Mouse (Mus musculus) ovary, postnatal 14 days (tissue): Measurements from ENCODE around the gene Scd2.
A peak's percentile ranks its signal among the peaks of the same experiment; 100 is the strongest.
"Not testable (repeated sequence)": the region's sequence is repeated elsewhere in the genome, so short reads cannot be mapped to it uniquely, and the experiment has no call there.

Experiments
- DNase-seq: peaks from one replicate; pipeline ENCODE4 v3.0.0; 2022; ENCODE audit warnings: low spot score

Scd2 gene

DNA sequence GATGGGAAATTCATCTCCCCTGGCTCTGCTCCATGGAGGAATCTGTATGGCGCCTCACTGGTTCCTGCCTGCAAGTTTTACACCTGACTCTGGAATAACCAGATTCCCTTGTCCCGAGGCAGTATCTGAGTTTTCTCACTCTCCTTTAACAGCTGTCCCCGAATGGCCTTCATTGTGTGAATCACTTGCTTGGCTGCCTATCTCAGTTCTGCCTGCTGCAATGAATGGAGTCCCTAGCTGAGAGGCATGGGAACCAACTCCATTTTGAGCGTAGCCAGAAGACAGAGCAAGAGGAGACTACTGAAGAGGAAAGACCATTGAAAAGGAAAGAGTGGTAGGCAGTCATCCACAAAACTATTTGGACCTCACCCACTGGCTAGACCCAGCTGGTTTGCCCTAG lies 19.8 kb upstream of the Scd2 start:
- no peak for DNase-seq

DNA sequence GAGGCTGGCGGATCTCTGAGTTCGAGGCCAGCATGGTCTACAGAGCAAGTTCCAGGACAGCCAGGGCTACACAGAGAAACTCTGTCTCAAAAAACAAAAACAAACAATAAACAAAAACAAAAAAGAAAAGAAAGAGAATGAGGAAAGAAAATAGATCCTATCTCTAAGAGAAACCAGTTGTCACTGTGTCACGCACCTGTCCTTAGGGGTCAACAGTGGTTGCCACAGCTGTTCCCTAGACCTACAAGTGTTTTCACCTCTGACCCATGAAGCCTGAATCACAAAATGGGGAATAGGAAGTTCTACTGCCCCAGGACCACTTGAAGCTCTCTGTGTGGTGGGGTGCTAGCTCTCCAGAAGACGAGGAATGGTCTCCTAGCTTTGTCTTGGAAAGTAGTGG lies 19.0 kb upstream of the Scd2 start:
- no peak for DNase-seq

DNA sequence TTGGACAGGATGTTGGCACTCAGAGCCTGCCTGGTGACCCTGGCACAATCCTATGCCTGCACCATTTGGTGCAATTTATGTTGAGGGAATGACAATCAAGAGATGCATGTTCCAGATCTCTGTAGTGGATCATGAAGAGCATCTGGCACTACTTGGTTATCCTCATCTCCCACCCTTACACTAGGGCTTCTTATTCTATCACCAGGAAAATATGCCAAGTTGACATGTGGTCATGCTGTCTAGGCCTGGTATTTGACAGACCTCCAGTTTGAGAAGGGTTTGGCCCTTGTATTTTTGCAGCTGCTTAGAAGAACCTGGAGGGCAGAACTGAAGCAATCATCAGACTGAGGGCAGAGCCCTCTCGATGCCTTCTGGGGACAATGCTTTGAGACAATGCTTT lies 18.1 kb upstream of the Scd2 start:
- DNase-seq = no peak

DNA sequence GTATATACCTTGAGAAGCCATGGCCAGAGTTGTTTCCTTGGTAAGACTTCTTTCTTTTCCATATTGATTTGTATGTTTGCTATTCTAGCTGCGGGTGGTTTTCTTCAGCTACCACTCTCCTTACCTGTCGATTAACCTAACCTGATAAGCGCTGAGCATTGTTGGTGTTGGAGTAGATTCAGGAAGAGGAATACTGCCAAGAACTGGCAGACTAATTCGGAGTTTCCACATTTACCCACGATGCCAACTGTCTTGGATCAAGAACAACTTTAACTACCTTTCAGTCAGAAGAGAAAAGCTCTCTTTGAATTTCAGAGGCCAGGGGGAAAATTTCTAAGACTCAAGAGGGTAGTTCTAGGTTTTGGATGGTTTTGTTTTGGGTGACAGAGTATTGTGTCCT lies 16.6 kb upstream of the Scd2 start:
- no peak for DNase-seq

DNA sequence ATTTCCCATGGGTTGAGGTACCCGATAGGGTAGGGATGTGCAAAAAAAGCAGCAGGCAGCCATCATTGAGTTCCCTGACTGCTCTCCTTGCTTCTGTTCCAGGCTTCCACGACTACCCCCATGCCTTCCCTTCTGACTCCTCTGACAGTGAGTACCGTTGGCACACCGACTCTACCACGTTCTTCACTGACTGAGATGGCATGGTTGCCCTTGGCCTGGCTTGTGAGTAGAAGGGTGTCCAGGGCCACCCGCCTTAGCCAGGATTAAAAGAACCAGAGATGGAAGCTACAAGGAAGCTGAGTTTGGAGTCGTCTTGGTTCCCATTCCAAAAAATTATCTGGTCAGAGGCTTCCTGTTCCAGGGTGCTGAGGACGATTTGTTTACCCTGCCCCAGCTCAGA lies 15.5 kb upstream of the Scd2 start:
- DNase-seq = no peak

DNA sequence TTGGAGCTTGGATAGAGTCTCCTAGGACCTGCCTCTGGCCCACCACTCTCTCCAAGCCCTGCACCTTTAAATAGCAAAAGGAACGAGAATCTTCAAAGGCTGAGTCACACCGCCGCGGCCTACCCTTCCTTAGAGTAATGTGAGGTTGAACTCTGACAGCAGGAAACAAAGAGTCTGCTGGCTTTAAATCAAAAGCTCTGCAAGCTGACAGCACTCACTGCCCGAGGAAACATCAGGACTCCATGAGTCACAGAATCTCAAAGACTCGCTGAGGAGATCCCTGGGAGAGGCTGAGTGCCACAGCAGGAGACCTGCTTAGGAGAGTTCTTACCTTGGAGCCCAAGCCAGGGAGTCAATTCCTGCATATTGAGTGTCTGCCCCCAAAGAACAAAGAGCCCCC lies 12.7 kb upstream of the Scd2 start:
- DNase-seq = no peak

DNA sequence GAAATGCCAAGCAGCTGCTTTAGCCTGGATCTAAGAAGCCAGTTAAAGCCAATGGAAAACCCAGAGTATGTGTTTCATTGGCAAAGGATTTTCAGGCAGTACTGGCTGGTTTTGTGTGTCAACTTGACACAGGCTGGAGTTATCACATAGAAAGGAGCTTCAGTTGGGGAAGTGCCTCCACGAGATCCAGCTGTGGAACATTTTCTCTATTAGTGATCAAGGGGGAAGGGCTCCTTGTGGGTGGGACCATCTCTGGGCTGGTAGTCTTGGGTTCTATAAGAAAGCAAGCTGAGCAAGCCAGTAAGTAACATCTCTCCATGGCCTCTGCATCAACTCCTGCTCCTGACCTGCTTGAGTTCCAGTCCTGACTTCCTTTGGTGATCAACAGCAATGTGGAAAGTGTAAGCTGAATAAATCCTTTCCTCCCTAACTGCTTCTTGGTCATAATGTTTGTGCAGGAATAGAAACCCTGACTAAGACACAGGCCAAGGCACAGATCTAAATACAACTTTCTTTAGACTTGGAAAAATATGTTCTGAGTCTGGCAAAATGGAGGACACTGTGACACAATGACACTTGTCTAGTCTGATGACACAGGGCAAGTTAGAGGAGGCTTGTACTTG lies 11.5 kb upstream of the Scd2 start:
- DNase-seq = not testable (repeated sequence)

DNA sequence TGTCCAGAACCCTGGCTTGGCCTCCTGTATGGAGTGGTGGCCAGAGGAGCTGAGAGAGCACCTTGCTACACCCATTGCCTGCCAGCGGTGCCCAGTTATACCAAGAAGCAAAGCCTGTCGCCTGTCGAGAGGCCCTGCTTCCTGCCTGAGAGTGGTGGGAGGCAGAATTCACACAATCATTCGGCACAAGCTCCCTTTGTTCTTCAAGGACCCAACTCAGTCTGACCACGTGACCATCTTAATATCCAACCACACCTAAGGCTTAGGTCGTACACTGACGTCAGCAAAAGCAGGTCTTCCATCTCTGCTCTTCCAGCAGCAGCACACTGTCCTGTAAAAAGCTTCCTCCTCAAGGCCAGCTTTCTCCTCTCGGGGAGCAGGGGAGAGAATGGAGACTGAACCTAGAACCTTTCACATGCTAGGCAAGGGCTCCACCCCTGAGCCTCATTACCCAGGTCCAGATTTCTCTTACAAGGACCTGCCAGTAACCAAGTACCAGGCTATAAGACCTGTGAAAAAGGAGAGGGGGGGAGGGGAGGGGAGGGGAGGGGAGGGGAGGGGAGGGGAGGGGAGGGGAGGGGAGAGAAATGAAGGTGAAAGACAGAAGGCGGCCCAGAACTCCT lies 10.8 kb upstream of the Scd2 start:
- no peak for DNase-seq

DNA sequence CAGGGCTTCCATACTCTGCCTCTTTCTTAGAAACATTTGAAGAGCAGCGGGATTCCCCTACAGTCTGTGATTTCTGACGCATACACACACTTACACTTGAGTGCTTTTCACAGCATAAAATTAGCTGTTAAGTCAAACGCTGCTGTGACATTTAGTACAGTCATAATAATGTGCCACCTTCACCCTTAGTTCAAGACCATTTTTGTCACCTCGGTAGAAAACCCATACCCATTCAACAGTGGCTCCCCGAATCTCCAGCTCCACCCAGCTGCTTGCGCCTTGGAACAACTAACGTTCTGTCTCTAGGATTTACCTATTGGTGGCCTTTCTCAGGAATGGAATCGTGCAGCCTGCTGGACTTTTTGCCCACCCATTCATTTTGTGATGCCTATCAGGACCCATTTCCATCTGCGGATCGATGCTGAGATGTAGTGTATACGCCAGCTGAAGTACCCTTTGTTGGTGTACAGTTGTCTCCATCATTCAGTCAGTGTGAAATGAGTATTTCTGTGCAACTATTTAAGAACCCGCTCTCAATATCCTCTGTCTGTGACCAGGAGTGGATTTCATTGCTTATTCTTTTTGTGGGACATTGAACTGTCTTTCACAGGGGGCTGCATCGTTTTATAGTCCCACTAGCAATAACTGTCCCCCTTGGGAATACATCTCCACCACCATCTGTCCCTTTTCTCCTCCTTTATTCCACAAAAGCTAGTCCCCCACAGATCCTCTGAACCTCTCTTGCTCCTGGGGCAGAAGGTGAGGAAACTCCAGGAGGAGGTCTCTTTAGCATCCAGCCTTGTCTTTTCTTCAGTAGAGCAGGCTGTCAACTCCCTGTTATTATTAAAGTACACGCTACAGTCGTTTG lies 10.1 kb upstream of the Scd2 start:
- DNase-seq = no peak

DNA sequence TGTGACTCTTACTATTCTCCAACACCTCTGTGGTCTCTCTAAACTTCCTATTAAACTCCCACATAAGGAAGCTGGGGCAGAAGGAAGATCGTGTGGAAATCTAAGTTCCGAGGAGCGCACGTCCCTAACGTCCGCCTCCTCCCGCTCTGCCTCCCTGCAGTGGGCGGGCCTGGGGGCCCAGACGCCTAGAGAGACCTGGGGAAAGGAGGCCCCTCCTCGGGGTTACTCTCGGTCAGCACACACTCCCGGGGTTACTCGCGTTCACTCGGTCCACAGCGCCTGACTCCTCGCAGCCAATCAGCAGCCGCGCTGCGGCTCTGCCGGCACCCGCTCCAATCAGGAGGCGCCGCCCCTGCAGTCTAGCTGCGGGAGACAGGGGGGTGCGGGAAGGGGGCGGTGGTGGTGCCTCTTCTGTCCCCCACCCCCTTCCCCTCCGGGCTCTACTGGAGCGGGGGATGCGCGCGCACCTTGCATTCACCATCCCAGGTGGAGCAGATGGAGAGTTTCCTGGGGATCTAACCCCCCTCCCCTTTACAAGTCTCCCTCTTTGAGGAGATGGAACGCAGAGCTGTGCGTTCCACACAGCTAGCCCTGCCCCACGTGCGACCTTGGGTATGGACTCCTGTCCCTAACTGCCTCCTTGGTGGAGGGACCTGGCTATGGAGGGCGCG lies 9.3 kb upstream of the Scd2 start:
- peak; percentile 79 for DNase-seq

DNA sequence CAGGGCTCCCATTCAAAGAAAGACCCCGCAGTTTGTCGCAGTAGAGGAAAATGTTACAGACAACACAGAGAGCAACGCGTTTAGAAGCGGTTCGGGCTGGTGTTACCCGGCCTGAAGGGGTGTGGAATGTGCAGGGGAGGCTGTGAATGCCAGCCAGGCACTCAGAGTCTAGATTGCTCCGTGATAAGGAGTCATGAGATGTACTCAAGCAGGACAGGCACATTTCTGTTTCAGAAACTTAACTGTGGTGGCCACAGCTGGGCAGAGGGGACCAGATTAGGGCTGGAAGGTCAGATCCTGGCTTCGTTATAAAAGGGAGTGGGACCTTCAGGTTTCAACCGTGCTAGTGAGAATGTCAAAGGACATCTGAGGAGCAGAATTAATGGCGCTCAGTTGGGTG lies 8.8 kb upstream of the Scd2 start:
- DNase-seq = no peak

DNA sequence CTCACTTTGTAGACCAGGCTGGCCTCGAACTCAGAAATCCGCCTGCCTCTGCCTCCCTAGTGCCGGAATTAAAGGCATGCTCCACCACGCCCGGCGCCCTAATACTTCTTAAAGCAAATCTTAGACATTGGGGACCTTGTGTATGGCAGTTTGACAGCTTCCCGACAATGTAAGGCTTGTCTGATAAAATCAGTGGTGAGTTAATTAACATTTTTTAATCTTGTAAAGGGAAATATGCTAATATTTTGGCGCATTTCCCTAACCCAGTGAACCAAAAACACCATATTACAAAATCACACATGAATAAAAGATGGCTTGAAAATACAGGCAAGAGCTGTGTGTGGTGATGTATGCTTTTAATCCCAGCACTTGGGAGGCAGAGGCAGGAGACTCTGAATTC lies 7.9 kb upstream of the Scd2 start:
- no peak for DNase-seq

DNA sequence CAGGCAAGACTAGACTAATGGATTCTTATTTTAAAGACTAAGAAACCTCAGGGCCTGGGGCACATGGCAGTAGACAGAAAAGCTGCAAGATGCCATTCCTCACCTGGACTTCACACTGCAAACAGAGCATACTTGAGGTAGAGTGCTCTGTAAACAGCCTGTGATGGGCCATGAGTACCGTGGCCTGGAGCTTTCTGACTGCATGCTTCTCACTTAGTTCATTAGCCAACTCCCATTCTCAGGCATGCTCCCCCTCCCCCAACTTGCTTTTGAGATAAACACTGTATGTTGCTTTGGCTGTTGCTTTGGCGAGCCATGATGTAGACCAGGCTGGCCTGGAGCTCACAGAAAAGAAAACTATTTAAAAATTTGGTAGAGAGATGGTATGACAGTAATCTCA lies 7.4 kb upstream of the Scd2 start:
- DNase-seq = no peak

DNA sequence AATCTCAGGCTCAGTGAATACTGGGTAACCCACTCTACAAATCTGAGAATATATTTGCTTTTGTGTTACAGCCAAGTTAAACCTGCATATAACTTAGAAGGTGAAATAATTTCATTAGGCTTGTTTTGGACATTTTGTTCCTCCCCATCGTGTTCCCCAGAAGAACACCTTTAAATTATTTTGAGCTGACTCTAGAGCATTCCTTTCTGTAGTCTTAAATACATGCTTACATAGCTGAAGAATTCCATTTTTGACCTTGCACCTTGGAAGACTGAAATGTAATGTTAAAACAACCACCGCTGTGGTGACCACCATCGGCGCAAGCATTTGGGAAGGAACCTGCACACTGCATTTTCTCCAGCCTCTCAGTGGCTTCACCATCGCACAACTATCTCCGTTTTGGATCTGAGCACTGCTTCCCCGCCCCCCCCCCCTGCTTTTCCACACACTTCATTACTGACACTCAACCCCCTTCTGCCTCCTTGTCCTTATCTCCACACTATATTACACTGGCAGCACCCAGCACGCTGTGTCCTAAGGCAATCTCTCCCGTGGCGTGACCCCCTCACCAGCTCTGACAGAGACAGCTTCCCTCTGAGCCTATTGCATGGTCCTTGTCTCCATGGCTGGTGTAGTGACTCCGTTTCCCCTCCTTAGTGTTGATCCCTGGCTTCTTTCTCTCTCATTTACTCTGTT lies 5.9 kb upstream of the Scd2 start:
- no peak for DNase-seq

DNA sequence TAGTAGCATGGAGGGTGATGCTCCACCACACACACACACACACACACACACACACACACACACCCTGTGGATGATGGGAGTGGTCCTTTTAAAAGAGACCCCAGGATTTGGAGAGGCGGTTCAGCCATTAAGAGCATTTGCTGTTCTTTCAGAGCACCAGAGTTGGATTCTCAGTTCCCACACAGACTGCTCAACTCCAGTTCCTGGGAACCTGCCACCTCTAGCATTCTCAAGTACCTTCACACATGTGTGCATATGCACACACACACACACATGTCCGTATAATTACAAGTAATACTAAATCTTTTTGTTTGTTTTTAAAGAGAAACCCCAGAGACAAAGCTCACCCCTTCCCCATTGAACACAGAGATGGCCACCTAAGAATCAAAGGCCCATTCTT lies 1.4 kb upstream of the Scd2 start:
- no peak for DNase-seq

DNA sequence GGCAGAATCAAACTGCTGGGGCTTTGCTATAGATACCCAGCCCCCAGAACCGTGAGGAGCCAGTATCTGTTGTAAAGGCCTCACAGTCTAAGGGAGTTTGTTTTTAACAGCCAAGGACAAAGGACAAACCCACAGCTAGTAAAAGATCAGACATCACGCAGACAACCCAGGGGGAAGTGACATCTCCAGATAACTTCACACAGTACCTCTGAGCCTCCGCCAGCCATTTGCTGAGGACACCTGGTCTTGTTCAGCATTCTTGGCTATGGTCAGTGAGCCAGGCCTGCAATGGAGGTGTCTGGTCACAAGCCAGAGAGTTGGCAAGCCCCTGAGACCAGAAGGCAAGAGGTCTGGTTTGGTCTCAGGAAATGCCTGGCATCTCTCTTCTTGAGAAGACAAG lies 991 bp upstream of the Scd2 start:
- no peak for DNase-seq

DNA sequence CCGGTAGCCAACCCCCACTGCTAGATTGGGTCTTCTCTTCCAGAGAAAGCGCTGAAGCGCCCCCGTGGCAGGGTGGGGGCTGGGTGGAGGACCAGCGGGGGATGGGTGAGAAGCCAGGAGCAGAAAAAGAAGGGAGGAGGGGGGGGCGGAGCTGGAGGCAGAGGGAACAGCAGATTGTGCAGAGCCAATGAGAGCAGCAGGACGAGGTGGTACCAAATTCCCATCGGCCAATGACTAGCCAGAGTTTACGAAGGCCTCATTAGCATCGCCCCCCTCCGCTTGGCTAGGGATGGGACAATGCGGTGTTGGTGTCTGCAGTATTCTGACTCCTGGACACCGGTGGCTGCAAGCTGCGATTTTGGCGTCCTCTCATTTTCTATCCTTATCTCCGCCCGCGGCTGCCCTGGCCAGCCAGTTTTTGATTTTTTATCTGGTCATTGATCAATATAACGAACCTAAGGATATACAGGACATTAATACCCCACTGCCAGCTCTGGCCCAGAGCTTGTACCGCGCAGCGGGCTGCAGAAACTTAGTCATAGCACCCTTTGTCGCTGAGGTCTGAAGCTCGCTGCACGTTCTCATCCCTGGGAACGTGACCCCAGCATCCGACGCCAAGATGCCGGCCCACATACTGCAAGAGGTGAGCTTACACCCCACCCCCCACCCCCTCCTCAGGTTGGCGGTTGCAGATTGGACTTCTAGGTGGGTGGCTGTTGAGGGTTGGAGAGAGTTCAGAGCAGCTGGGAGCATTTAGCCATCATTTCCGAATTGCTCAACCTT lies 486 bp downstream of the Scd2 start:
- DNase-seq = peak; percentile 76

DNA sequence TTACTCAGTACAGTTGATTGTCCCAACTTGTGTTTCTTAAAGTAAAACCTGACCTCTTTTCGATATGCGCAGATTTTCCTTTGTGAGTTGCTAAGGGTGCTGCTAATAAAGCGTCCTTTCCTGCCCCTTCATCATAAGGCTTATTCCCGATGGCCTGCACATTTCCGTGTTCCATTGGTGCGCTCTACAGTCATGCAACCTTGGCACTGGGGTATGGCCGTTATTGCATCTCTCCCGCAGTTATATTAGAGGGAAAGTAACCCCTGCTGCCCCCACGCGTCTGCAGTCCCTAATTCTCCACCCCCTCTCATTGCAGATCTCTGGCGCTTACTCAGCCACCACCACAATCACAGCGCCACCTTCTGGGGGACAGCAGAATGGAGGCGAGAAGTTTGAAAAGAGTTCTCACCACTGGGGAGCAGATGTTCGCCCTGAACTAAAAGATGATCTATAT lies 1.1 kb downstream of the Scd2 start:
- peak; percentile 90 for DNase-seq

DNA sequence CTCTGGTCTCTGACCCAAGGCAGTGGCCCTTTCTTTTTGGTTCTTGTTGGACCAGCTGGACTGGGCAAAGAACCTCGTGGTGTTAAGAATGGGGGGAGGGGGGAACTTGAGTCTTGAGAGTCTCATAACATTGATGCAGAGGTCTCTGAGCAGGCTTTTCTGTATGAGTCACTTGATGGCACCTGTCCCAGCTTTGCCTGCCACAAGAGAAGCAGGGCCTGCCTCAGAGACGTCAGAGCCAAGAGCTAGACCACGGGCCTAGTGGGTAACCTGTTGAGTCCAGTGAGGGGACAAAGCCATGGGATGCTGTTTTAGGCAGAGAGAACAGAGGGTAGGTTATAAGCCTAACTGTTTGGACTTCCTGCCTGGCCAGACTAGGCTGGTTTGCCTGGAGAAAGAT lies 1.8 kb downstream of the Scd2 start:
- DNase-seq = no peak

DNA sequence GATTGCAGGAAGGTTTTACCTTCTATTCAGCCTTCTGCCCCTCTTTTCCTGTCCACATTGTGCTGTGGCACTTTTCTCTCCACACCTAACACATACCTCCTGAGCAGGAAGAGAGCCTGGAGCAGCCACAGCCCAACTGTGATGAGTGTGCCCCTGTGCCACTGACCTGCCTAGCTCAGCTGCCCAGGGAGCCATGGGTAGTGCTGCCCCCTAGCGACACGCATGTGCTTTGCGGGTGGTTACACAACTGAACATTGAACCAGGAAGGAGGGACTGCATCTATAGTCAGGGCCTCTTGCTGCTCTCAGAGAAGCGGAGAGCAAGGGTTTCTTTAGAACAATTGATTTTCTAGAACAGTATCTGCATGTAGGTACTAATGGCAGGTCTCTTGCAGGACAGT lies 2.3 kb downstream of the Scd2 start:
- peak; percentile 80 for DNase-seq

DNA sequence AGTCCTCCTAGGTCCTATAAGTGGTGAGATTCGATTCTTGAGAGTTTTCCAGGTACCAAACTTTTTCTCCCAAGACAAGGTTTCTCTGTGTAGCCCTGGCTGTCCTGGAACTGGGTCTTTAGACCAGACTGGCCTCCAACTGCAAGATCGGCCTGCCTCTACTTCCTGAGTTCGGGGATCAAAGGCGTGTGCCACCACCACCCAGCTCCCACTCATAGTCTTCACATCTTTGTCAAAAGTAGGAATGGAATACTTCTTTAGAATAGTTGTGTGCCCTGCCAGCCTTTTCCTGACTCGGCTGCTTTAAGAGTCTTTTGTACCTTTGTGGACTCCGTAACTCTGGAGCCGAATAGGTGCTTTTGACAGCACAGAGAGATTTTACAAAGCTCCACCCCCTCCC lies 2.7 kb downstream of the Scd2 start:
- no peak for DNase-seq
